Mouse (Mus musculus) hindbrain, embryonic 11.5 days (tissue): ENCODE results near the gene Zcchc17. TPM values are rescaled to one million over a fixed set of nuclear protein-coding genes. Genes with fewer than 3 reads are reported as not detected.

ENCODE experiments used
- ATAC-seq: fragments of 200-750 bp; cut with Nextera tagmentation; 2 replicates; pipeline ENCODE4 v1.8.0; 2017; ENCODE audit warnings: mild to moderate bottlenecking, moderate TSS enrichment, moderate library complexity; ENCODE audit not compliant: low FRiP score
- DNase-seq: peaks from one replicate; pipeline ENCODE4 v3.0.0-alpha.2; 2015; ENCODE audit warnings: low spot score
- H3K27ac ChIP-seq: fragments of 300-500 bp; sonication (generic); 2 replicates; pipeline ENCODE4 v1.5.1; 2014; ENCODE audit warnings: mild to moderate bottlenecking, low read depth, low read length
- H3K27me3 ChIP-seq: fragments of 300-500 bp; sonication (generic); 2 replicates; pipeline ENCODE4 v1.6.1; 2014; ENCODE audit warnings: mild to moderate bottlenecking, low read length, moderate library complexity, mixed read lengths; ENCODE audit not compliant: control insufficient read depth, insufficient read depth
- H3K36me3 ChIP-seq: fragments of 300-500 bp; sonication (generic); 2 replicates; pipeline ENCODE4 v1.6.1; 2014; ENCODE audit warnings: mild to moderate bottlenecking, low read length, moderate library complexity, mixed read lengths; ENCODE audit not compliant: control insufficient read depth, insufficient read depth
- H3K4me1 ChIP-seq: fragments of 300-500 bp; sonication (generic); replicated peaks from 2 replicates; pipeline ENCODE4 v1.6.1; 2014; ENCODE audit warnings: low read length, mixed read lengths; ENCODE audit not compliant: control insufficient read depth, insufficient read depth
- H3K4me2 ChIP-seq: fragments of 300-500 bp; sonication (generic); replicated peaks from 2 replicates; pipeline ENCODE4 v1.6.1; 2014; ENCODE audit warnings: mild to moderate bottlenecking, low read depth, low read length
- H3K4me3 ChIP-seq: fragments of 300-500 bp; sonication (generic); 2 replicates; pipeline ENCODE4 v1.5.1; 2014; ENCODE audit warnings: low read depth, low read length
- H3K9ac ChIP-seq: fragments of 300-500 bp; sonication (generic); 2 replicates; pipeline ENCODE4 v1.6.1; 2014; ENCODE audit warnings: low read depth, low read length
- H3K9me3 ChIP-seq: fragments of 300-500 bp; sonication (generic); 2 replicates; pipeline ENCODE4 v1.6.1; 2016; ENCODE audit warnings: low read length; ENCODE audit not compliant: control insufficient read depth
- WGBS: fragments of 180-500 bp; shearing (Covaris S2); extraction: QIAGEN DNeasy Blood & Tissue Kit; methylation state at CpG from one replicate; pipeline ENCODE4 v1.1.7; 2014; 5-methylcytosine and 5-hydroxymethylcytosine counted together
- polyA plus RNA-seq: library from polyadenylated mRNA; unstranded; fragments of >200 nt; fragmentation: Nextera tagmentation; extraction: Ambion mirVana; gene quantifications from 2 replicates; pipeline ENCODE4 v1.2.1, GENCODE M21; 2014

The Zcchc17 gene
- polyA plus RNA-seq, 1 experiment from 2014 or later, result 85.1 TPM

GRCm38 (mm10) chr4:130298877-130299628, 60.7 kb downstream of the Zcchc17 start:
- Histone ChIP-seq H3K27me3 (peaks cover 2% of the 10 kb centered on the region; the same call in 1 of the 2 replicates), H3K4me3 (no peak overlapping the region), H3K36me3 (no peaks in the 10 kb centered on the region), H3K9me3 (no peaks in the 10 kb centered on the region), H3K4me1 (no peaks in the 10 kb centered on the region), H3K4me2 (no peak overlapping the region), H3K9ac (no peak overlapping the region), H3K27ac (no peak overlapping the region)
- ATAC-seq, result no peak
- DNase-seq, result no peak
- WGBS, result 77% methylated on average over 11 of the region's 11 CpGs

- H3K27ac ChIP-seq, result no peak overlapping the region
- ATAC-seq, result no peak
- no peak overlapping the region for H3K4me2 ChIP-seq
Observed at GRCm38 (mm10) chr4:130297123-130297529, 62.6 kb downstream of the Zcchc17 start.

GRCm38 (mm10) chr4:130296243-130296965, 63.3 kb downstream of the Zcchc17 start:
- Histone ChIP-seq H3K36me3 (no peaks in the 10 kb centered on the region), H3K9ac (no peak overlapping the region), H3K9me3 (no peaks in the 10 kb centered on the region), H3K4me2 (no peak overlapping the region), H3K4me1 (no peaks in the 10 kb centered on the region), H3K27ac (no peak overlapping the region), H3K27me3 (peaks cover 2% of the 10 kb centered on the region; the same call in 1 of the 2 replicates), H3K4me3 (no peak overlapping the region)
- no peak for DNase-seq
- ATAC-seq, result no peak
- WGBS, result 88% methylated on average over 13 of the region's 13 CpGs

More at GRCm38 (mm10) chr4:130297123-130297529, 62.6 kb downstream of the Zcchc17 start:
- H3K27me3 ChIP-seq, result peaks cover 2% of the 10 kb centered on the region; the same call in 1 of the 2 replicates
- DNase-seq, result peak; percentile 73
- no peaks in the 10 kb centered on the region for H3K36me3 ChIP-seq
- H3K9me3 ChIP-seq, result no peaks in the 10 kb centered on the region
- H3K9ac ChIP-seq, result no peak overlapping the region
- H3K4me1 ChIP-seq, result no peaks in the 10 kb centered on the region
- H3K4me3 ChIP-seq, result no peak overlapping the region
- 23% methylated on average over 13 of the region's 13 CpGs for WGBS

GRCm38 (mm10) chr4:130295047-130295745, 64.5 kb downstream of the Zcchc17 start:
- no peak overlapping the region for H3K4me3 ChIP-seq
- 64% methylated on average over 23 of the region's 23 CpGs for WGBS
- ATAC-seq (no peak), DNase-seq (no peak)
- no peak overlapping the region for H3K9ac ChIP-seq
- H3K27ac ChIP-seq, result no peak overlapping the region
- no peaks in the 10 kb centered on the region for H3K36me3 ChIP-seq
- H3K4me2 ChIP-seq, result no peak overlapping the region
- no peaks in the 10 kb centered on the region for H3K4me1 ChIP-seq
- H3K9me3 ChIP-seq, result no peaks in the 10 kb centered on the region
- peaks cover 2% of the 10 kb centered on the region; the same call in 1 of the 2 replicates for H3K27me3 ChIP-seq

GRCm38 (mm10) chr4:130294513-130294912, 65.2 kb downstream of the Zcchc17 start:
- ATAC-seq (no peak), DNase-seq (no peak)
- H3K36me3 ChIP-seq, result no peaks in the 10 kb centered on the region
- no peak overlapping the region for H3K9ac ChIP-seq
- H3K27me3 ChIP-seq, result peaks cover 2% of the 10 kb centered on the region; the same call in 1 of the 2 replicates
- H3K27ac ChIP-seq, result no peak overlapping the region
- no peak overlapping the region for H3K4me2 ChIP-seq
- WGBS, result 83% methylated on average over 8 of the region's 8 CpGs
- no peak overlapping the region for H3K4me3 ChIP-seq
- no peaks in the 10 kb centered on the region for H3K9me3 ChIP-seq
- H3K4me1 ChIP-seq, result no peaks in the 10 kb centered on the region

GRCm38 (mm10) chr4:130292271-130292670, 67.5 kb downstream of the Zcchc17 start:
- WGBS, result 5% methylated on average over 4 of the region's 4 CpGs
- Histone ChIP-seq H3K4me2 (no peak overlapping the region), H3K4me3 (no peak overlapping the region), H3K9ac (no peak overlapping the region), H3K27me3 (peaks cover 2% of the 10 kb centered on the region; the same call in 1 of the 2 replicates), H3K36me3 (no peaks in the 10 kb centered on the region), H3K9me3 (no peaks in the 10 kb centered on the region), H3K4me1 (no peaks in the 10 kb centered on the region), H3K27ac (no peak overlapping the region)
- DNase-seq (peak; percentile 91), ATAC-seq (peak; percentile 33; the same call in 1 of the 2 replicates)

GRCm38 (mm10) chr4:130289824-130290223, 69.9 kb downstream of the Zcchc17 start:
- Histone ChIP-seq H3K4me1 (no peaks in the 10 kb centered on the region), H3K9ac (no peak overlapping the region), H3K4me2 (no peak overlapping the region), H3K27me3 (no peaks in the 10 kb centered on the region), H3K27ac (no peak overlapping the region), H3K9me3 (no peaks in the 10 kb centered on the region), H3K36me3 (no peaks in the 10 kb centered on the region), H3K4me3 (no peak overlapping the region)
- DNase-seq (no peak), ATAC-seq (no peak)
- 78% methylated on average over 3 of the region's 3 CpGs for WGBS

- WGBS, result 50% methylated on average over 3 of the region's 3 CpGs
- Histone ChIP-seq H3K27me3 (no peaks in the 10 kb centered on the region), H3K9ac (no peak overlapping the region), H3K4me2 (no peak overlapping the region), H3K36me3 (no peaks in the 10 kb centered on the region), H3K4me1 (no peaks in the 10 kb centered on the region), H3K9me3 (no peaks in the 10 kb centered on the region), H3K27ac (no peak overlapping the region), H3K4me3 (no peak overlapping the region)
- ATAC-seq, result no peak
- DNase-seq, result no peak
Observed at GRCm38 (mm10) chr4:130286531-130286930, 73.2 kb downstream of the Zcchc17 start.
